Mouse (Mus musculus) urinary bladder, postnatal 36 days (tissue): ENCODE data around the gene Capn7.

ENCODE experiments used
- DNase-seq, 2 experiments: peaks; one replicate each; pipeline ENCODE4 v3.0.0; 2022; ENCODE audit warnings: low spot score in 2 of 2, mixed read lengths in 1 of 2

Gene Capn7

GRCm38 (mm10) chr14:31413475-31414086 is 77.1 kb downstream of the Capn7 start:
- no peak for DNase-seq

- DNase-seq = no peak
Observed at GRCm38 (mm10) chr14:31414235-31414966, 78.0 kb downstream of the Capn7 start.

GRCm38 (mm10) chr14:31414967-31415376 is 78.5 kb downstream of the Capn7 start:
- DNase-seq = no peak

GRCm38 (mm10) chr14:31416411-31416810 is 80.0 kb downstream of the Capn7 start:
- DNase-seq = no peak

- DNase-seq = no peak
Observed at GRCm38 (mm10) chr14:31416835-31417549, 80.6 kb downstream of the Capn7 start.

GRCm38 (mm10) chr14:31419279-31419678 is 82.8 kb downstream of the Capn7 start:
- DNase-seq = no peak

GRCm38 (mm10) chr14:31420135-31420534 is 83.7 kb downstream of the Capn7 start:
- no peak for DNase-seq

GRCm38 (mm10) chr14:31420562-31420961 is 84.1 kb downstream of the Capn7 start:
- DNase-seq = no peak

GRCm38 (mm10) chr14:31420985-31421384 is 84.5 kb downstream of the Capn7 start:
- no peak for DNase-seq
